Mouse (Mus musculus): ENCODE measurements around the gene Gpr171. TPM values are rescaled to one million over a fixed set of nuclear protein-coding genes. Genes with fewer than 3 reads are reported as not detected.
"Not testable (repeated sequence)": the region's sequence is repeated elsewhere in the genome, so short reads cannot be mapped to it uniquely, and the experiment has no call there.

Gpr171 gene
- polyA plus RNA-seq, 1 experiment: 0.49 TPM

GRCm38 (mm10) chr3:59097421-59097820 lies 4.2 kb downstream of the Gpr171 start:
- Histone ChIP-seq H3K27ac (ENCODE audit: insufficient read depth, low read depth, low read length) (no peak overlapping the region), H3K4me1 (ENCODE audit: control insufficient read depth, insufficient read depth, insufficient read length, low read length) (no peaks in the 10 kb centered on the region), H3K4me3 (ENCODE audit: low read depth, low read length) (no peak overlapping the region), H3K27me3 (ENCODE audit: control insufficient read depth, insufficient read depth, low read length) (no peaks in the 10 kb centered on the region), H3K36me3 (ENCODE audit: control insufficient read depth, insufficient read depth, low read length) (no peaks in the 10 kb centered on the region)
- WGBS: 76% methylated on average over 6 of the region's 6 CpGs
- TF ChIP-seq CTCF (IDR thresholded peaks at IDR 0.05; ENCODE audit: extremely low read depth, insufficient read length, insufficient replicate concordance, low read depth, low read length): no peak
- TF ChIP-seq POLR2A (IDR thresholded peaks at IDR 0.05; ENCODE audit: low read depth, low read length): no peak

GRCm38 (mm10) chr3:59092702-59093101 lies 8.9 kb downstream of the Gpr171 start:
- 82% methylated on average over 11 of the region's 11 CpGs for whole genome bisulfite sequencing
- Histone ChIP-seq H3K4me1 (ENCODE audit: control insufficient read depth, insufficient read depth, insufficient read length, low read length) (no peaks in the 10 kb centered on the region), H3K27me3 (ENCODE audit: control insufficient read depth, insufficient read depth, low read length) (no peaks in the 10 kb centered on the region)

GRCm38 (mm10) chr3:59080919-59081318 lies 20.7 kb downstream of the Gpr171 start:
- Histone ChIP-seq H3K27ac (ENCODE audit: insufficient read depth, low read depth, low read length) (no peak overlapping the region), H3K27me3 (ENCODE audit: control insufficient read depth, insufficient read depth, low read length) (no peaks in the 10 kb centered on the region), H3K4me1 (ENCODE audit: control insufficient read depth, insufficient read depth, insufficient read length, low read length) (no peaks in the 10 kb centered on the region), H3K4me3 (ENCODE audit: low read depth, low read length) (no peak overlapping the region), H3K36me3 (ENCODE audit: control insufficient read depth, insufficient read depth, low read length) (no peaks in the 10 kb centered on the region)
- TF ChIP-seq POLR2A (IDR thresholded peaks at IDR 0.05; ENCODE audit: low read depth, low read length): no peak
- no peak for TF ChIP-seq CTCF (IDR thresholded peaks at IDR 0.05; ENCODE audit: extremely low read depth, insufficient read length, insufficient replicate concordance, low read depth, low read length)
- WGBS: 13% methylated on average over 7 of the region's 7 CpGs

More at GRCm38 (mm10) chr3:59092702-59093101, 8.9 kb downstream of the Gpr171 start:
- Histone ChIP-seq H3K36me3 (ENCODE audit: control insufficient read depth, insufficient read depth, low read length) (no peaks in the 10 kb centered on the region), H3K4me3 (ENCODE audit: low read depth, low read length) (no peak overlapping the region), H3K27ac (ENCODE audit: insufficient read depth, low read depth, low read length) (no peak overlapping the region)
- no peak for TF ChIP-seq POLR2A (IDR thresholded peaks at IDR 0.05; ENCODE audit: low read depth, low read length)
- no peak for TF ChIP-seq CTCF (IDR thresholded peaks at IDR 0.05; ENCODE audit: extremely low read depth, insufficient read length, insufficient replicate concordance, low read depth, low read length)

- TF ChIP-seq POLR2A (IDR thresholded peaks at IDR 0.05; ENCODE audit: low read depth, low read length): no peak
- TF ChIP-seq CTCF (IDR thresholded peaks at IDR 0.05; ENCODE audit: extremely low read depth, insufficient read length, insufficient replicate concordance, low read depth, low read length): no peak
- Histone ChIP-seq H3K4me3 (ENCODE audit: low read depth, low read length) (no peak overlapping the region), H3K27me3 (ENCODE audit: control insufficient read depth, insufficient read depth, low read length) (no peaks in the 10 kb centered on the region), H3K36me3 (ENCODE audit: control insufficient read depth, insufficient read depth, low read length) (no peaks in the 10 kb centered on the region), H3K27ac (ENCODE audit: insufficient read depth, low read depth, low read length) (no peak overlapping the region), H3K4me1 (ENCODE audit: control insufficient read depth, insufficient read depth, insufficient read length, low read length) (no peaks in the 10 kb centered on the region)
- WGBS: 53% methylated on average over 6 of the region's 6 CpGs
These were observed 21.2 kb downstream of the Gpr171 start for GRCm38 (mm10) chr3:59080293-59080916.

- no peak overlapping the region for H3K27ac ChIP-seq (ENCODE audit: insufficient read depth, low read depth, low read length)
- TF ChIP-seq POLR2A (IDR thresholded peaks at IDR 0.05; ENCODE audit: low read depth, low read length) (no peak), CTCF (IDR thresholded peaks at IDR 0.05; ENCODE audit: extremely low read depth, insufficient read length, insufficient replicate concordance, low read depth, low read length) (no peak)
- WGBS: 36% methylated on average over 4 of the region's 4 CpGs
- no peak overlapping the region for H3K4me3 ChIP-seq (ENCODE audit: low read depth, low read length)
- H3K27me3 ChIP-seq (ENCODE audit: control insufficient read depth, insufficient read depth, low read length): no peaks in the 10 kb centered on the region
- no peaks in the 10 kb centered on the region for H3K4me1 ChIP-seq (ENCODE audit: control insufficient read depth, insufficient read depth, insufficient read length, low read length)
- H3K36me3 ChIP-seq (ENCODE audit: control insufficient read depth, insufficient read depth, low read length): no peaks in the 10 kb centered on the region
These were observed 22.3 kb downstream of the Gpr171 start for GRCm38 (mm10) chr3:59079327-59079726.

- TF ChIP-seq POLR2A (IDR thresholded peaks at IDR 0.05; ENCODE audit: low read depth, low read length) (no peak), CTCF (IDR thresholded peaks at IDR 0.05; ENCODE audit: extremely low read depth, insufficient read length, insufficient replicate concordance, low read depth, low read length) (no peak)
- no peak overlapping the region for H3K27ac ChIP-seq (ENCODE audit: insufficient read depth, low read depth, low read length)
- H3K4me3 ChIP-seq (ENCODE audit: low read depth, low read length): no peak overlapping the region
- WGBS: 63% methylated on average over 11 of the region's 11 CpGs
- H3K27me3 ChIP-seq (ENCODE audit: control insufficient read depth, insufficient read depth, low read length): no peaks in the 10 kb centered on the region
- H3K4me1 ChIP-seq (ENCODE audit: control insufficient read depth, insufficient read depth, insufficient read length, low read length): no peaks in the 10 kb centered on the region
- H3K36me3 ChIP-seq (ENCODE audit: control insufficient read depth, insufficient read depth, low read length): no peaks in the 10 kb centered on the region
These were observed 23.0 kb downstream of the Gpr171 start for GRCm38 (mm10) chr3:59078585-59078984.

- H3K4me1 ChIP-seq (ENCODE audit: control insufficient read depth, insufficient read depth, insufficient read length, low read length): no peaks in the 10 kb centered on the region
- TF ChIP-seq POLR2A (IDR thresholded peaks at IDR 0.05; ENCODE audit: low read depth, low read length): no peak
- 23% methylated on average over 4 of the region's 4 CpGs for WGBS
- H3K27me3 ChIP-seq (ENCODE audit: control insufficient read depth, insufficient read depth, low read length): no peaks in the 10 kb centered on the region
- H3K36me3 ChIP-seq (ENCODE audit: control insufficient read depth, insufficient read depth, low read length): no peaks in the 10 kb centered on the region
- no peak overlapping the region for H3K4me3 ChIP-seq (ENCODE audit: low read depth, low read length)
- no peak overlapping the region for H3K27ac ChIP-seq (ENCODE audit: insufficient read depth, low read depth, low read length)
These were observed 24.3 kb downstream of the Gpr171 start for GRCm38 (mm10) chr3:59077278-59077677.

- H3K27ac ChIP-seq (ENCODE audit: insufficient read depth, low read depth, low read length); H3K4me3 ChIP-seq (ENCODE audit: low read depth, low read length); H3K4me1 ChIP-seq (ENCODE audit: control insufficient read depth, insufficient read depth, insufficient read length, low read length); H3K27me3 ChIP-seq (ENCODE audit: control insufficient read depth, insufficient read depth, low read length); H3K36me3 ChIP-seq (ENCODE audit: control insufficient read depth, insufficient read depth, low read length): not testable (repeated sequence)
- WGBS: 40% methylated on average over 1 of the region's 1 CpGs
These were observed 32.5 kb downstream of the Gpr171 start for GRCm38 (mm10) chr3:59069071-59069470.

Measured in small intestine, adult 2 months (tissue).